Mouse (Mus musculus) layer of hippocampus, adult 18-20 months (tissue): ENCODE measurements at regions not wholly inside any gene's neighbourhood (a gene's known extent, or its start where the extent isn't known, plus 50 kb on each side); places are given as distances from the start of the nearest gene placed in this dataset.

Source experiments
- DNase-seq, 2 experiments: peaks; one replicate each; pipeline ENCODE4 v3.0.0; 2022; ENCODE audit warnings: low spot score in 2 of 2

- peak; percentile 61 to 78 for DNase-seq
These were observed 188.8 kb upstream of the Rgma start for GRCm38 (mm10) chr7:73186501-73186900.

GRCm38 (mm10) chr7:73191388-73192278 lies 183.7 kb upstream of the Rgma start:
- DNase-seq = peak in 1 of 2 experiments; percentile 34

GRCm38 (mm10) chr7:73192839-73193238 lies 182.5 kb upstream of the Rgma start:
- no peak for DNase-seq

GRCm38 (mm10) chr7:73195306-73195705 lies 180.0 kb upstream of the Rgma start:
- DNase-seq = no peak

- peak in 1 of 2 experiments; percentile 52 for DNase-seq
These were observed 178.3 kb upstream of the Rgma start for GRCm38 (mm10) chr7:73196851-73197531.

GRCm38 (mm10) chr7:73198069-73198468 lies 177.2 kb upstream of the Rgma start:
- DNase-seq = no peak

GRCm38 (mm10) chr7:73199967-73200366 lies 175.3 kb upstream of the Rgma start:
- no peak for DNase-seq

- no peak for DNase-seq
These were observed 174.0 kb upstream of the Rgma start for GRCm38 (mm10) chr7:73201330-73201729.

GRCm38 (mm10) chr7:73206922-73207811 lies 168.1 kb upstream of the Rgma start:
- no peak for DNase-seq

- DNase-seq = no peak
These were observed 166.9 kb upstream of the Rgma start for GRCm38 (mm10) chr7:73208479-73208816.

GRCm38 (mm10) chr7:73208817-73209602 lies 166.3 kb upstream of the Rgma start:
- DNase-seq = peak in 1 of 2 experiments; percentile 30

- DNase-seq = no peak
These were observed 165.2 kb upstream of the Rgma start for GRCm38 (mm10) chr7:73210078-73210477.

GRCm38 (mm10) chr7:73222237-73222915 lies 152.9 kb upstream of the Rgma start:
- no peak for DNase-seq

- DNase-seq = no peak
These were observed 152.3 kb upstream of the Rgma start for GRCm38 (mm10) chr7:73222929-73223512.

GRCm38 (mm10) chr7:73233539-73234158 lies 141.7 kb upstream of the Rgma start:
- DNase-seq = peak in 1 of 2 experiments; percentile 43

- peak in 1 of 2 experiments; percentile 16 for DNase-seq
These were observed 136.8 kb upstream of the Rgma start for GRCm38 (mm10) chr7:73238486-73238885.

GRCm38 (mm10) chr7:73243591-73244355 lies 131.5 kb upstream of the Rgma start:
- DNase-seq = no peak

GRCm38 (mm10) chr7:73245431-73245830 lies 129.9 kb upstream of the Rgma start:
- DNase-seq = no peak
